Mouse (Mus musculus) left cerebral cortex, adult 9 months (tissue): ENCODE measurements around the gene F9.
"Not testable (repeated sequence)": the region's sequence is repeated elsewhere in the genome, so short reads cannot be mapped to it uniquely, and the experiment has no call there.

Source experiments
- DNase-seq, 2 experiments: peaks; one replicate each; pipeline ENCODE4 v3.0.0; 2022; ENCODE audit warnings: low spot score in 2 of 2

F9 gene

GRCm38 (mm10) chrX:59999221-60000083 lies at the start of gene F9:
TSS of gene F9 (plus strand) at chrX:59999464.
- no peak for DNase-seq

GRCm38 (mm10) chrX:59969767-59970166 lies 29.5 kb upstream of the F9 start:
- not testable (repeated sequence) for DNase-seq

GRCm38 (mm10) chrX:60000084-60000443 lies 800 bp downstream of the F9 start:
- DNase-seq, result no peak

GRCm38 (mm10) chrX:60001461-60001860 lies 2.2 kb downstream of the F9 start:
- DNase-seq, result no peak

- DNase-seq, result peak in 1 of 2 experiments; percentile 38
Measured at GRCm38 (mm10) chrX:60013084-60013676, 13.9 kb downstream of the F9 start.

GRCm38 (mm10) chrX:60014588-60014987 lies 15.3 kb downstream of the F9 start:
- DNase-seq, result no peak

GRCm38 (mm10) chrX:60021007-60021406 lies 21.7 kb downstream of the F9 start:
- DNase-seq, result no peak

GRCm38 (mm10) chrX:60021595-60021994 lies 22.3 kb downstream of the F9 start:
- DNase-seq, result no peak

GRCm38 (mm10) chrX:60026654-60027053 lies 27.4 kb downstream of the F9 start:
- DNase-seq, result peak in 1 of 2 experiments; percentile 25

- DNase-seq, result no peak
Measured at GRCm38 (mm10) chrX:60054745-60055144, 55.5 kb downstream of the F9 start.

GRCm38 (mm10) chrX:60055185-60055584 lies 55.9 kb downstream of the F9 start:
- no peak for DNase-seq

GRCm38 (mm10) chrX:60075359-60075758 lies 76.1 kb downstream of the F9 start:
- DNase-seq, result no peak
